Mouse (Mus musculus) forebrain, embryonic 10.5 days (tissue): ENCODE measurements around the gene Efnb2. TPM values are rescaled to one million over a fixed set of nuclear protein-coding genes. Genes with fewer than 3 reads are reported as not detected.

ENCODE experiments used
- DNase-seq: peaks from one replicate; pipeline ENCODE4 v3.0.0-alpha.2; 2017; ENCODE audit warnings: low spot score; ENCODE audit errors: extremely low spot score
- H3K27ac ChIP-seq: fragments of 300-500 bp; sonication (generic); 2 replicates; pipeline ENCODE4 v1.5.1; 2016; ENCODE audit warnings: mild to moderate bottlenecking
- H3K27me3 ChIP-seq: fragments of 300-500 bp; sonication (generic); 2 replicates; pipeline ENCODE4 v1.6.1; 2016; ENCODE audit warnings: mild to moderate bottlenecking; ENCODE audit not compliant: poor library complexity, severe bottlenecking
- H3K36me3 ChIP-seq: fragments of 300-500 bp; sonication (generic); replicated peaks from 2 replicates; pipeline ENCODE4 v1.6.1; 2016; ENCODE audit warnings: mild to moderate bottlenecking, moderate library complexity
- H3K4me1 ChIP-seq: fragments of 300-500 bp; sonication (generic); 2 replicates; pipeline ENCODE4 v1.6.1; 2016
- H3K4me3 ChIP-seq: fragments of 300-500 bp; sonication (generic); 2 replicates; pipeline ENCODE4 v1.5.1; 2016; ENCODE audit warnings: mild to moderate bottlenecking, moderate library complexity
- H3K9me3 ChIP-seq: fragments of 300-500 bp; sonication (generic); 2 replicates; pipeline ENCODE4 v1.6.1; 2016; ENCODE audit warnings: mild to moderate bottlenecking, moderate library complexity
- WGBS: fragments of 180-500 bp; shearing (Covaris S2); methylation state at CpG from one replicate; pipeline ENCODE4 v1.1.7; 2016; 5-methylcytosine and 5-hydroxymethylcytosine counted together
- polyA plus RNA-seq: library from polyadenylated mRNA; unstranded; fragments of >200 nt; fragmentation: Nextera tagmentation; extraction: Ambion mirVana; gene quantifications from 2 replicates; pipeline ENCODE4 v1.2.1, GENCODE M21; 2016

Gene Efnb2
- polyA plus RNA-seq, 1 experiment from 2014 or later = 28.7 TPM

GRCm38 (mm10) chr8:8595831-8596611 lies 65.0 kb downstream of the Efnb2 start:
- no peaks in the 10 kb centered on the region for H3K36me3 ChIP-seq
- peaks cover 21% of the 10 kb centered on the region for H3K4me1 ChIP-seq
- DNase-seq = no peak
- peaks cover 59% of the 10 kb centered on the region for H3K27me3 ChIP-seq
- no peak overlapping the region for H3K4me3 ChIP-seq
- WGBS = 72% methylated on average over 12 of the region's 12 CpGs
- no peaks in the 10 kb centered on the region for H3K9me3 ChIP-seq
- no peak overlapping the region for H3K27ac ChIP-seq

GRCm38 (mm10) chr8:8593812-8594211 lies 67.2 kb downstream of the Efnb2 start:
- peaks cover 21% of the 10 kb centered on the region for H3K4me1 ChIP-seq
- H3K27ac ChIP-seq = no peak overlapping the region
- peaks cover 48% of the 10 kb centered on the region for H3K27me3 ChIP-seq
- DNase-seq = no peak
- 91% methylated on average over 7 of the region's 7 CpGs for WGBS
- H3K9me3 ChIP-seq = peaks cover 6% of the 10 kb centered on the region; the same call in 1 of the 2 replicates
- no peak overlapping the region for H3K4me3 ChIP-seq
- H3K36me3 ChIP-seq = no peaks in the 10 kb centered on the region

- WGBS = 95% methylated on average over 6 of the region's 6 CpGs
Measured at GRCm38 (mm10) chr8:8593371-8593770, 67.7 kb downstream of the Efnb2 start.

GRCm38 (mm10) chr8:8592331-8592730 lies 68.7 kb downstream of the Efnb2 start:
- H3K4me3 ChIP-seq = no peak overlapping the region
- no peaks in the 10 kb centered on the region for H3K36me3 ChIP-seq
- peaks cover 8% of the 10 kb centered on the region for H3K4me1 ChIP-seq
- H3K27ac ChIP-seq = no peak overlapping the region
- peaks cover 34% of the 10 kb centered on the region for H3K27me3 ChIP-seq
- WGBS = 91% methylated on average over 3 of the region's 3 CpGs
- peaks cover 6% of the 10 kb centered on the region; the same call in 1 of the 2 replicates for H3K9me3 ChIP-seq
- DNase-seq = no peak

More at GRCm38 (mm10) chr8:8593371-8593770, 67.7 kb downstream of the Efnb2 start:
- DNase-seq = no peak
- Histone ChIP-seq H3K4me3 (no peak overlapping the region), H3K4me1 (peaks cover 19% of the 10 kb centered on the region), H3K27ac (no peak overlapping the region), H3K27me3 (peaks cover 44% of the 10 kb centered on the region), H3K9me3 (peaks cover 6% of the 10 kb centered on the region; the same call in 1 of the 2 replicates), H3K36me3 (no peaks in the 10 kb centered on the region)

GRCm38 (mm10) chr8:8583981-8584377 lies 77.1 kb downstream of the Efnb2 start:
- 89% methylated on average over 4 of the region's 4 CpGs for WGBS
- Histone ChIP-seq H3K27me3 (peaks cover 52% of the 10 kb centered on the region), H3K4me1 (no peaks in the 10 kb centered on the region), H3K4me3 (no peak overlapping the region), H3K9me3 (peaks cover 2% of the 10 kb centered on the region; the same call in 1 of the 2 replicates), H3K27ac (no peak overlapping the region), H3K36me3 (no peaks in the 10 kb centered on the region)
- no peak for DNase-seq

- no peak for DNase-seq
- H3K27me3 ChIP-seq = peaks cover 57% of the 10 kb centered on the region
- 86% methylated on average over 4 of the region's 4 CpGs for WGBS
Measured at GRCm38 (mm10) chr8:8583290-8583980, 77.6 kb downstream of the Efnb2 start.

GRCm38 (mm10) chr8:8577770-8578303 lies 83.2 kb downstream of the Efnb2 start:
- H3K9me3 ChIP-seq = no peaks in the 10 kb centered on the region
- 0 out of 2 replicates have a peak overlapping the region, but pooled peaks have one; percentile 25 for H3K27ac ChIP-seq
- DNase-seq = no peak
- no peak overlapping the region for H3K4me3 ChIP-seq
- H3K4me1 ChIP-seq = peaks cover 49% of the 10 kb centered on the region
- WGBS = 62% methylated on average over 11 of the region's 11 CpGs
- H3K36me3 ChIP-seq = no peaks in the 10 kb centered on the region
- peaks cover 64% of the 10 kb centered on the region for H3K27me3 ChIP-seq

More at GRCm38 (mm10) chr8:8583290-8583980, 77.6 kb downstream of the Efnb2 start:
- Histone ChIP-seq H3K9me3 (no peaks in the 10 kb centered on the region), H3K4me3 (no peak overlapping the region), H3K4me1 (peaks cover under 1% of the 10 kb centered on the region; the same call in 1 of the 2 replicates), H3K36me3 (no peaks in the 10 kb centered on the region), H3K27ac (no peak overlapping the region)

GRCm38 (mm10) chr8:8576833-8577232 lies 84.2 kb downstream of the Efnb2 start:
- Histone ChIP-seq H3K9me3 (no peaks in the 10 kb centered on the region), H3K4me1 (peaks cover 57% of the 10 kb centered on the region), H3K27ac (peak overlapping the region; percentile 20; the same call in 1 of the 2 replicates), H3K27me3 (peaks cover 71% of the 10 kb centered on the region), H3K36me3 (no peaks in the 10 kb centered on the region), H3K4me3 (no peak overlapping the region)
- DNase-seq = no peak
- 90% methylated on average over 6 of the region's 6 CpGs for WGBS

GRCm38 (mm10) chr8:8576286-8576685 lies 84.8 kb downstream of the Efnb2 start:
- Histone ChIP-seq H3K9me3 (no peaks in the 10 kb centered on the region), H3K4me1 (peaks cover 57% of the 10 kb centered on the region), H3K4me3 (no peak overlapping the region), H3K27ac (peak overlapping the region; percentile 20; the same call in 1 of the 2 replicates), H3K36me3 (no peaks in the 10 kb centered on the region), H3K27me3 (peaks cover 76% of the 10 kb centered on the region)
- 59% methylated on average over 6 of the region's 6 CpGs for whole genome bisulfite sequencing
- DNase-seq = no peak

GRCm38 (mm10) chr8:8574521-8575499 lies 86.2 kb downstream of the Efnb2 start:
- WGBS = 43% methylated on average over 19 of the region's 19 CpGs
- H3K36me3 ChIP-seq = no peaks in the 10 kb centered on the region
- H3K4me3 ChIP-seq = 0 out of 2 replicates have a peak overlapping the region, but pooled peaks have one; percentile 0
- no peak overlapping the region for H3K27ac ChIP-seq
- peak; percentile 71 for DNase-seq
- H3K4me1 ChIP-seq = peaks cover 57% of the 10 kb centered on the region
- peaks cover 83% of the 10 kb centered on the region for H3K27me3 ChIP-seq
- H3K9me3 ChIP-seq = no peaks in the 10 kb centered on the region

- Histone ChIP-seq H3K27me3 (peaks cover 78% of the 10 kb centered on the region), H3K27ac (no peak overlapping the region), H3K4me3 (no peak overlapping the region), H3K4me1 (peaks cover 45% of the 10 kb centered on the region), H3K36me3 (no peaks in the 10 kb centered on the region), H3K9me3 (no peaks in the 10 kb centered on the region)
- WGBS = 9% methylated on average over 5 of the region's 5 CpGs
- no peak for DNase-seq
Measured at GRCm38 (mm10) chr8:8572272-8572671, 88.8 kb downstream of the Efnb2 start.
